Mouse (Mus musculus): ENCODE data around the gene Hoxc12.

- no peak for TF ChIP-seq POLR2A (IDR thresholded peaks at IDR 0.05; ENCODE audit: borderline replicate concordance, insufficient read depth, low read length)
- TF ChIP-seq CTCF (IDR thresholded peaks at IDR 0.05; ENCODE audit: borderline replicate concordance, insufficient read depth, low read depth, low read length): no peak
These were observed 6.3 kb downstream of the Hoxc12 start for GRCm38 (mm10) chr15:102942739-102943467.

Measured in cerebellum, adult 2 months (tissue).